Mouse (Mus musculus): ENCODE results near the gene Galnt12. TPM values are rescaled to one million over a fixed set of nuclear protein-coding genes. Genes with fewer than 3 reads are reported as not detected.

Galnt12 gene
- total and polyA plus RNA-seq, 3 experiments, result not detected

- Histone ChIP-seq H3K36me3 (ENCODE audit: control insufficient read depth in 1 of 2, insufficient read depth in 2 of 2, low read length in 2 of 2) (no peaks in the 10 kb centered on the region), H3K9me3 (replicated peaks; ENCODE audit: insufficient read depth, low read length) (no peaks in the 10 kb centered on the region), H3K79me2 (ENCODE audit: control insufficient read depth, insufficient read depth, low read length, poor library complexity) (no peaks in the 10 kb centered on the region), H3K27me3 (ENCODE audit: control insufficient read depth in 1 of 2, insufficient read depth in 2 of 2, low read length in 2 of 2) (peaks cover 2 to 8% of the 10 kb centered on the region in 2 experiments; a peak in 3 of 4 replicates), H3K27ac (ENCODE audit: control insufficient read depth, low read depth, low read length) (no peak overlapping the region), H3K4me1 (ENCODE audit: control insufficient read depth in 1 of 2, insufficient read depth in 2 of 2, low read length in 2 of 2) (no peaks in the 10 kb centered on the region), H3K4me3 (ENCODE audit: control insufficient read depth in 1 of 2, insufficient read depth in 1 of 2, low read depth in 2 of 2, low read length in 2 of 2) (no peak overlapping the region), H3K9ac (ENCODE audit: control insufficient read depth, low read depth, low read length, poor library complexity, severe bottlenecking) (no peak overlapping the region)
- no peak for DNase-seq (ENCODE audit: low read depth, low spot score)
- no peak for TF ChIP-seq MEF2A (IDR thresholded peaks at IDR 0.05; ENCODE audit: extremely low read depth, insufficient replicate concordance, low read depth, low read length, poor library complexity, severe bottlenecking)
- no peak for TF ChIP-seq USF1 (IDR thresholded peaks at IDR 0.05; ENCODE audit: low read depth, low read length)
- no peak for TF ChIP-seq HCFC1 (IDR thresholded peaks at IDR 0.05; ENCODE audit: low read depth, low read length)
- TF ChIP-seq CHD1 (IDR thresholded peaks at IDR 0.05; ENCODE audit: low read depth, low read length), result no peak
- no peak for TF ChIP-seq E2F4 (IDR thresholded peaks at IDR 0.05; ENCODE audit: borderline replicate concordance, low read depth, low read length)
- no peak for TF ChIP-seq MXI1 (IDR thresholded peaks at IDR 0.05; ENCODE audit: low read depth, low read length)
- TF ChIP-seq MAX (IDR thresholded peaks at IDR 0.05; ENCODE audit: low read length), result no peak
- no peak for TF ChIP-seq POLR2A (IDR thresholded peaks at IDR 0.05; ENCODE audit: control insufficient read depth in 1 of 2, insufficient read depth in 1 of 2, low read depth in 1 of 2, low read length in 2 of 2, poor library complexity in 1 of 2)
- TF ChIP-seq EP300 (IDR thresholded peaks at IDR 0.05; ENCODE audit: low read depth in 1 of 2, low read length in 2 of 2), result no peak
- TF ChIP-seq RCOR1 (IDR thresholded peaks at IDR 0.05; ENCODE audit: low read depth, low read length), result no peak
- no peak for TF ChIP-seq TAL1 (IDR thresholded peaks at IDR 0.05; ENCODE audit: low read length)
- no peak for TF ChIP-seq CTCF (IDR thresholded peaks at IDR 0.05 in 2 of 3, conservative IDR thresholded peaks at IDR 0.05 in 1 of 3; ENCODE audit: control insufficient read depth in 1 of 3, insufficient read depth in 1 of 3, low read depth in 2 of 3, low read length in 3 of 3, poor library complexity in 1 of 3, severe bottlenecking in 1 of 3)
- TF ChIP-seq CHD2 (IDR thresholded peaks at IDR 0.05; ENCODE audit: low read length), result no peak
Observed at GRCm38 (mm10) chr4:47140301-47140700, 48.6 kb downstream of the Galnt12 start.

DNA sequence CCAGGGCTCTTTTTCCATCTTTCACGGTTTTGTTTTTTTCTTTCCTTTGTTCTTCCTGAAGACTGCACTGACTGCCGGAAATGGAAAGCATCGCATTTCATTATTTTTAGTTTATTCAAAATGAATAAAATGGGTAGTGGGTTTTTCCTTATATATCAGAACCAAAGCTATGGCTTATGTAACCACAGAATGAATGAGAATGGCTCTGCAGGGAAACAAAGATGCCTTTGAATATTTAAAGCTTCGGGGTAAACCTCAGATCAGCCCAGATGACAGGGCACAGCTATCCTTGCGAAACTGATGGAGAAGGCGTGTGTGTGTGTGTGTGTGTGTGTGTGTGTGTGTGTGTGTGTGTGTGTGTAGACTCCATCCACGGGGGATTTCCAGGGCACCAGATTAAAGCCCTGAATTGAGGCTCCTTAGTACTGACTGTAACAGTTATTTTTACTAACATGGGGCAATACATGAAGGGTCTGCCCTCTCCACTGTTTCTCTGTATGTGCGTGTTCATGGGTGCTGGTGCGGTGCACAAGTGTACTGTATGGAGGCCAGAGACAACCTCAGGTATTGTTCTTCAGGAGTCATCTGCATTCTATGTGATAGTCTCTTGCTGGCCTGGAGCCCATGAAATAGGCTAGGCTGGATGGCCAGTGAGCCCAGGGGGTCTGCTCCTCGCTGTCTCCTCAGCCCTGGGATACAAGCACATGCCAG, 49.9 kb downstream of the Galnt12 start:
- Histone ChIP-seq H3K27ac (ENCODE audit: control insufficient read depth, low read depth, low read length) (no peak overlapping the region), H3K9me3 (replicated peaks; ENCODE audit: insufficient read depth, low read length) (no peaks in the 10 kb centered on the region), H3K4me1 (ENCODE audit: control insufficient read depth in 1 of 2, insufficient read depth in 2 of 2, low read length in 2 of 2) (no peaks in the 10 kb centered on the region), H3K9ac (ENCODE audit: control insufficient read depth, low read depth, low read length, poor library complexity, severe bottlenecking) (no peak overlapping the region), H3K27me3 (ENCODE audit: control insufficient read depth in 1 of 2, insufficient read depth in 2 of 2, low read length in 2 of 2) (peaks cover 2 to 8% of the 10 kb centered on the region in 2 experiments; a peak in 3 of 4 replicates), H3K36me3 (ENCODE audit: control insufficient read depth in 1 of 2, insufficient read depth in 2 of 2, low read length in 2 of 2) (no peaks in the 10 kb centered on the region), H3K79me2 (ENCODE audit: control insufficient read depth, insufficient read depth, low read length, poor library complexity) (no peaks in the 10 kb centered on the region), H3K4me3 (ENCODE audit: control insufficient read depth in 1 of 2, insufficient read depth in 1 of 2, low read depth in 2 of 2, low read length in 2 of 2) (no peak overlapping the region)
- TF ChIP-seq TCF12 (IDR thresholded peaks at IDR 0.05; ENCODE audit: low read depth, low read length) (no peak), E2F4 (IDR thresholded peaks at IDR 0.05; ENCODE audit: borderline replicate concordance, low read depth, low read length) (no peak), EP300 (IDR thresholded peaks at IDR 0.05; ENCODE audit: low read depth in 1 of 2, low read length in 2 of 2) (no peak), BHLHE40 (IDR thresholded peaks at IDR 0.05; ENCODE audit: borderline replicate concordance, low read depth, low read length) (no peak), RCOR1 (IDR thresholded peaks at IDR 0.05; ENCODE audit: low read depth, low read length) (no peak), ZC3H11A (IDR thresholded peaks at IDR 0.05; ENCODE audit: low read depth, low read length) (no peak), TAL1 (IDR thresholded peaks at IDR 0.05; ENCODE audit: low read length) (no peak), NELFE (IDR thresholded peaks at IDR 0.05; ENCODE audit: low read depth, low read length) (no peak), RAD21 (IDR thresholded peaks at IDR 0.05; ENCODE audit: low read depth, low read length) (no peak), POLR2A (IDR thresholded peaks at IDR 0.05; ENCODE audit: control insufficient read depth in 1 of 2, insufficient read depth in 1 of 2, low read depth in 1 of 2, low read length in 2 of 2, poor library complexity in 1 of 2) (no peak), MEF2A (IDR thresholded peaks at IDR 0.05; ENCODE audit: extremely low read depth, insufficient replicate concordance, low read depth, low read length, poor library complexity, severe bottlenecking) (no peak), POLR2AphosphoS5 (IDR thresholded peaks at IDR 0.05; ENCODE audit: borderline replicate concordance, low read depth, low read length) (no peak), MYB (IDR thresholded peaks at IDR 0.05; ENCODE audit: low read depth, low read length) (no peak), KAT2A (conservative IDR thresholded peaks at IDR 0.05; ENCODE audit: low read depth, low read length) (no peak)
- no peak for DNase-seq (ENCODE audit: low read depth, low spot score)
